Mouse (Mus musculus): ENCODE data around the gene Mapt. TPM values are rescaled to one million over a fixed set of nuclear protein-coding genes. Genes with fewer than 3 reads are reported as not detected.

The Mapt gene
- polyA plus RNA-seq, 1 experiment from 2014 or later: 1.2 TPM

Small RNA genes lying within 50 kb of the gene (microRNA-seq; reads per million reads assigned to microRNA genes)
- gene Gm47310: not detected

Other genes starting within 250 kb of the Mapt start
- not detected in 2 replicates for gene Crhr1, start 98.5 kb upstream of the Mapt start, polyA plus RNA-seq (2015; fragmentation: Nextera tagmentation; extraction: Ambion mirVana)
- not detected in 2 replicates for gene Sppl2c, start 45.1 kb upstream of the Mapt start, polyA plus RNA-seq (2015; fragmentation: Nextera tagmentation; extraction: Ambion mirVana)
- gene Kansl1, start 237.5 kb downstream of the Mapt start, polyA plus RNA-seq (2015; fragmentation: Nextera tagmentation; extraction: Ambion mirVana): 11.7 and 15.0 TPM in 2 replicates

Measured in heart, embryonic 15.5 days (tissue).